Mouse (Mus musculus): Measurements from ENCODE around the gene Inf2. TPM values are rescaled to one million over a fixed set of nuclear protein-coding genes. Genes with fewer than 3 reads are reported as not detected.
A peak's percentile ranks its signal among the peaks of the same experiment; 100 is the strongest.

Inf2 gene
- total RNA-seq, 2 experiments from 2014 or later, result 15.0 to 16.1 TPM

DNA sequence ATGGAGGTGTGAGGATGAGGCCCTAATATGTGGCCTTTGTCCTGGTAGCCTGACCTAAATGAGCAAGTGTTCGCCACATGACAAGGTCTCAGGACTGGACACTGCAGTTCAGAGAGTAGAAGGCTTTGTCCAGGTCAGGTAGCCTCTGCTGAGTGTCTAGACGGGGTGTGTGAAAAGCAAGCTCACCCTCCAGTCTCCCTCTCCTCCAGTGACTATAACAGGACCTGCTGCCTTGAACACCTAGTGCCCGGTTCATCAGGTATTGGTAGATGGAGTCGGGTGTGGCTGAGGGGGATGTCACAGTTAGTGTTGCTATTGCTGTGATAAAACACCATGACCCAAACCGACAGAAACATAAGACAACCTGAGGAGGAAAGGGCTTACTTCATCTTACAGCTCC lies 2.7 kb downstream of the Inf2 start:
- DNase-seq, result no peak
- intact Hi-C loops (cut with DNase I; ENCODE audit: low total_unique reads), result no loop called here

- no peak for DNase-seq
- intact Hi-C loops (cut with DNase I; ENCODE audit: low total_unique reads), result no loop called here
Measured at GRCm38 (mm10) chr12:112591730-112592129, 3.1 kb downstream of the Inf2 start.

GRCm38 (mm10) chr12:112592985-112593734 lies 4.6 kb downstream of the Inf2 start:
- intact Hi-C loops (cut with DNase I; ENCODE audit: low total_unique reads), result no loop called here
- peak; percentile 60 for DNase-seq

GRCm38 (mm10) chr12:112593951-112594915 lies 5.6 kb downstream of the Inf2 start:
- intact Hi-C loops (cut with DNase I; ENCODE audit: low total_unique reads), result no loop called here
- no peak for DNase-seq

GRCm38 (mm10) chr12:112594989-112595388 lies 6.4 kb downstream of the Inf2 start:
- intact Hi-C loops (cut with DNase I; ENCODE audit: low total_unique reads), result no loop called here
- DNase-seq, result no peak

DNA sequence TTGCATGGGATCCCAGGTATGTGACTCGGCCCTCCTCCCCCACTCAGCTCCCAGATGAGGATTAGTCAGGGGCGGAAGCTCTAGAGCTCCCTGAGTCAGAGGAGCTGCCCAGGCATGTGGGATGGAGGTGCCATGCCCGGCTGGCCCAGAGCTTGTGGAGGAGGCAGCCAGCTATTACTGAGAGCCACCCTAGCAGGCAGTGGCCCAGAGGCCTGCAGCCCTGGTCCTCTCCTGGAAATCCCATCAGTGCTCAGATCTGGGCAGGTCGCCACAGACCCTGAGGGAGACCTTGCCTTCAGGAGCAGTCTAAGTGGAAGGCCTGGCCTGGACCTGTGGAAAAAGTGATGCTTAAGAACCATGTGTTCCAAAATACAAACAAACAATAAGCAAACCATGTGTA lies 7.0 kb downstream of the Inf2 start:
- peak; percentile 76 for DNase-seq
- intact Hi-C loops (cut with DNase I; ENCODE audit: low total_unique reads), result no loop called here

DNA sequence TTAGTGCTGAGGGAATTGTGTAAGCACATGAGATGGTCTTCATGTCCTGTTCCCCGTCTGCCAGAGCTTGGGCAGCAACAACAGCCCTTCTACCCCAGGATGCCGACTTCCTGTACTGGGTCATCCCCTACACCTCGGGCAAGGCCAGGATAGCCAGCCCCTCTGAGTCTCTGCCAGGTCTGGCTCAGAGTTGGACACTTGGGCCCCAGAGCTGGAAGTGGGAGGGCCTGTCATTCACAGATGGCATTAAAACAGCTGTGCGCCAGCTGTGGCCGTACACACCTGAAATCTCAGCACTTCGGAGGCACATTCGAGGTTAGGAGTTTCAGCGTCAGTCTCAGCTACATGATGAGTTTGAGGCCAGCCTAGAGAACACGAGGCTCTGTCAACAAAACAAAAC lies 7.9 kb downstream of the Inf2 start:
- intact Hi-C loops (cut with DNase I; ENCODE audit: low total_unique reads), result no loop called here
- peak; percentile 43 for DNase-seq

DNA sequence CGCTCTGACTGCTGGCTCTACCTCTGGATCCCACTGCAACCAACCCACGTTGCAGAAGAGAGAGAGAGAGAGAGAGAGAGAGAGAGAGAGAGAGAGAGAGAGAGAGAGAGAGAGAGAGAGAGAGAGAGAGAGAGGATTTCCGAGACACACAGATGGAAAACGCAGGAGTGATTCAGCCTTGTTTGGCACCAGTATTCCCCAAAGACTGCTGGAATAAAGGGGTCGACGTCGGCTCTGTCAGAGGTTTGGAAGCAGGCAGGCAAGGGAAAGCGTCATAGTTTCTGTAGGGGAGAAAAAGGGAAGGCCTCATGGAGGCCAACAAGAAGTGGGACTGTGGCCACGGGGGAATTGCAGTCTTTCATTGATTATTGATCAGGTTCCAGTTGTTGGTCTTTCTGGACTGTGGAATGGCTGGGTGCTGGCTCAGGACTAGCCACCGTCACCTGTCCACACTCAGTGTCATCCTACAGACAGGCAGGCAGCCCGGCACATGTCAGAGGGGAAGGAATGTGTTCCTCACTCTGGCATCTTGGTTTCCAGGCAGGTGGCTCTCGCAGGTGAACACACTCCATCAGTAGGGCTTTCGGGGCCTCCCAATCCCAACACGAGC lies 8.4 kb downstream of the Inf2 start:
- intact Hi-C loops (cut with DNase I; ENCODE audit: low total_unique reads), result no loop called here
- DNase-seq, result no peak

DNA sequence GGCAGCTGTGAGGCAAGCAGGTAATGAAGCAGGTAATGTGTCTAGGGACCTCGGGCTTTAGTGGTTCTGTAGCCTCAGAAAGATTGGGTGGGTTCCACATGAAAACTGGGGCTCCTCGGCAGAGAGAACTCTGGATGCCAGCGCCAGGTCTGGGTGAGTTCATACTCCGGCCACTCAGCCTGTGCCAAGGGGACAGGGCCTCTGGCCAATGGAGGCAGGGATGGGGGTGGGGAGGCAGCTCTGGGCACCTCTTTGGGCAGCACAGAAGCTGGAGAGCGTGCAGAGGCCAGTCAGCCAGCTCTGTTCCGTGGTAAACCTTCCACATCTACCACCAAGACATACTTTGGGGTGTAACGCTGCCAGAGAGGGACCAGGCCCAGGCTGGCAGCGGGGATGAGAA lies 9.0 kb downstream of the Inf2 start:
- peak; percentile 72 for DNase-seq
- intact Hi-C loops (cut with DNase I; ENCODE audit: low total_unique reads), result no loop called here

DNA sequence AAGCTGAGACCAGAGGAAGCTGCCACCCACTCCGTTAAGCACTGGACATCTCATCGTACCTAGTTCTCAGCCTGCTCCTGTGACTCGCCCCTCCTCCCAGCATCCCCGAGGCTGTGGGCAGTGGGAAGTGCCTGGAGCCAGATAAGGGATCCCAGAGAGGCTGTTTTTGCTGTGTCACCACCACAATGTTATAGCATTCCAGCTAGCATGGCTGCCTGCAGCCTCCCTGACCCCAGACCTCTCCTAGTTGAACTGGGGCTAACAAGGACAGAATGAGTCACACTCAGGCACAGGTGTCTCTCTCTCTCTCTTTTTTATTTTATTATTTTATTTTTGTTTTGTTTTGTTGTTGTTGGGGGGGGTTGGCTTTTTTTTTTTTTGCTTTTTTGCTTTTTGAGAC lies 10.6 kb downstream of the Inf2 start:
- DNase-seq, result no peak
- intact Hi-C loops (cut with DNase I; ENCODE audit: low total_unique reads), result no loop called here

DNA sequence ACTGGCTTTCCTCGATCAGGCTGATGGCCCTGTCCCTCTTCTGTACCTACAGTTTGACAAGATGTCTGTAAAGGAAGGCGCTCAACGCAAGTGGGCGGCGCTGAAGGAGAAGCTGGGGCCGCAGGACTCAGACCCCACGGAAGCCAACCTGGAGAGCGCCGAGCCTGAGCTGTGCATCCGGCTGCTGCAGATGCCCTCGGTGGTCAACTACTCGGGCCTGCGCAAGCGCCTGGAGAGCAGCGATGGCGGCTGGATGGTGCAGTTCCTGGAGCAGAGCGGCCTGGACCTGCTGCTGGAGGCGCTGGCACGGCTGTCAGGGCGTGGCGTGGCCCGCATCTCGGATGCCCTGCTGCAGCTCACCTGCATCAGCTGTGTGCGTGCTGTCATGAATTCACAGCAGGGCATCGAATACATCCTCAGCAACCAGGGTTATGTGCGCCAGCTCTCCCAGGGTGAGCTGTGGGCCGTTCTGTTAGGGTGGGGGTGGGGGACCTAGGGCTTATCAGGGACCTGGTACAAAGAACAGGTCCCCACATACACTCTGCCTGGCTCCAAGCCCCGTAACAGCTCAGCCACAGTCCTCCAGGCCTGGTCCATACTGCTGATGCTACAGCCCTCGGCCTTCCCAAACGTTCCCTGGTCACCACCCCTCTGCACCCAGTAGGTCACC lies 11.5 kb downstream of the Inf2 start:
- intact Hi-C loops (cut with DNase I; ENCODE audit: low total_unique reads), result no loop called here
- DNase-seq, result no peak

DNA sequence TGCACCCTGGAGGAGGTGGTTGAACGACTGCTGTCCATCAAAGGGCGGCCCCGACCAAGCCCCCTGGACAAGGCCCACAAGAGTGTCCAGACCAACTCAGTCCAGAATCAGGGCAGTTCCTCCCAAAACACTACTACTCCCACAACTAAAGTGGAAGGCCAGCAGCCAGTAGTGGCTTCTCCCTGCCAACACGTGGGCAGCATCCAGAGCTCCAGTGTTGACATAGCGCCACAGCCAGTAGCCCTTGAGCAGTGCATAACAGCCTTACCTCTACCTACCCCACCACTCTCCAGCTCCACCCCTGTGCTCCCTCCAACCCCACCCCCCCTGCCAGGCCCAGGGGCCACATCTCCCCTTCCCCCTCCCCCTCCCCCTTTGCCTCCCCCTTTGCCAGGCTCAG lies 15.4 kb downstream of the Inf2 start:
- intact Hi-C loops (cut with DNase I; ENCODE audit: low total_unique reads), result no loop called here

DNA sequence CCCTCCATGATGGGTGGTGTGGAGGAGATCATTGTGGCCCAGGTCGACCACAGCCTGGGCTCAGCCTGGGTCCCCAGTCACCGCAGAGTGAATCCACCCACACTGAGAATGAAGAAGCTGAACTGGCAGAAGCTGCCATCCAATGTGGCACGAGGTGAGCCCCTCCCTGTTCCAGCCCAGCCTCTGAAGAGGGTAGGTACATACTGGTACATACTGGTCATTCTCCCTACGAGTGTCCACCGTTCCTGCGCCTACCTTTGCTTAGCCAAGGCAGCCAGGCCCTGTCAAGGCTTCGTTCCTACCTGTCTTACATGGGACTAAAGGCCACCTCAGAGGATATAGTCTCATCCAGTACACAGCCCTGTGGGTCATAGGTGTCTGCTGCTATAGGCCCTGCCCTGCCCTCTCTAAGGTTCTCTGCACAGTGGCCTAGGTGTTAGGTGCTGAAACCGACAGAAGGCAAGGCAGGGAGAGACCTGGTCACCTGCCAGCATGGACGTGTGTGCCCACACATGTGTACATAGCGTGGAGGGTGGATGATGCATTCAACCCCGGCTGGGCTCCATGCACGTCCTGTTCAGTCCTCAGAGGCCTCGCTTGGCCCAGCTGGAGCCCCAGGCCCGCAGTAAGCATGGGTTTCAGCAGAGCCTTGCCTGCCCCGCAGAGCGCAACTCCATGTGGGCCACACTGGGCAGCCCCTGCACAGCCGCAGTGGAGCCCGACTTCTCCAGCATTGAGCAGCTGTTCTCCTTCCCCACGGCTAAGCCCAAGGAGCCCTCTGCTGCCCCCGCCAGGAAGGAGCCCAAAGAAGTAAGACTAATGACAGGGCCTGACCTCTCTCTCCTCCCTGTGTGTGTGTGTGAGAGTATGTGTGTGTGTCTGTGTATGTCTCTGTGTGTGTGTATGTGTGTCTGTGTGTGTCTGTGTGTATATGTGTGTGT lies 16.4 kb downstream of the Inf2 start:
- intact Hi-C loops (cut with DNase I; ENCODE audit: low total_unique reads), result no loop called here
- DNase-seq, result peak; percentile 78

More for the DNA sequence above, 15.4 kb downstream of the Inf2 start:
- no peak for DNase-seq

GRCm38 (mm10) chr12:112605766-112606165 lies 17.2 kb downstream of the Inf2 start:
- peak; percentile 82 for DNase-seq
- intact Hi-C loops (cut with DNase I; ENCODE audit: low total_unique reads), result no loop called here

DNA sequence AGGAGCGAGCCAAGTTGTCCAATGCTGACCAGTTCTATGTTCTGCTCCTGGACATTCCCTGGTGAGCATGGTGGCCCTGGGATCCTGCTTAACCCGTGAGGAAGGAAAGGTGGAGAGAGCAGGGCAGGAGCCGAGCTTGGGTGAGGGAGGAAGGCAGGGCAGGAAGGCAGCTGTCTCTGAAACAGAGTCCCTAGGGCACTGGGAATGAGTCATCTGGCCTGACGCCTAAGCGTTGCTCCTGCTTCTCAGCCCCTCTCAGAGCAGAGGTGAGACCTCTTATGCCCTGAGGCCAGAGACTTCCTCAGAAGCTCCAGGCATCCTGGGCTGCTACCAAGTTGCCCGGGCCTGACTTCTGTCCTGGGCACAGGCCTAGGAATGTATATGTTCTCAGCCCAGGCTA lies 18.4 kb downstream of the Inf2 start:
- peak; percentile 41 for DNase-seq

DNA sequence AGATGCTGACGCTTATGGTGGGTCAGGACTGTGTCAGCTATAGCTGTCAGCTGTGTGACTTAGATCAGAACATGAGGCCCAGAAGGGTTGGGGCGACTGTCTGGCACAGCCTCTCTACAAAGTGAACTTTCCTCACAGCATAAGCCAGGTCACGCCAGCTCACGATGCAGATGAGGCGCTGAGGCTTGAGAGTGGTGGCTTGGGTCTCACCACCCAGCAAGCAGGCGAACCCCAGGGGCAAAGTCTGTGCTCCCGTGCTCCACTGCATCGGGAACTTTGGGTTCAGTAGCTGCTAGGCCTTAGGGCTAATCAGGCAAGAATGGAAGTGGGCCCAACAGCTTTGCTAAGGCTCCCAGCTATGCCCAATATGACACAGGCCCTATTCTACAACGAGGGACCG lies 20.4 kb downstream of the Inf2 start:
- DNase-seq, result no peak
- intact Hi-C loops (cut with DNase I; ENCODE audit: low total_unique reads), result no loop called here

More for the DNA sequence above, 18.4 kb downstream of the Inf2 start:
- intact Hi-C loops (cut with DNase I; ENCODE audit: low total_unique reads), result no loop called here

GRCm38 (mm10) chr12:112616668-112617067 lies 28.1 kb downstream of the Inf2 start:
- no peak for DNase-seq
- intact Hi-C loops (cut with DNase I; ENCODE audit: low total_unique reads), result no loop called here

DNA sequence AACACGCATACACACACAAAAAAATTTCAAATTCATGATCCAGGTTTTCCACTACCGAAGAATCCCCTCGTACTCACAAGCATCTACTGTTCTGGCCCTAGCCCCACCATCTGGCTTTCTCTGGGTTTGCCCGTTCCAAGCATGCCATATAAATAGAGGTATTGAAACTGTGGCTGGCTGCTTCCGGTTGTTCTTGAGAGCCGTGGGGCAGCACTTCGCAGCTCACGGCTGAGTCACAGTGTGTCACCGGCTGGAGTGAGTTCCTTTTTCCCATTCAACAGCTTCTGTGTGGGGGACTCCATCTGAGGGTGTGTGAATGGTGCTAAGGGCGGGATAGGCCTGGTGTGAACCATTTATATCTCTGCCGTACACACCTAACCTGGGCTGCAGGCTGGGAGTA lies 28.6 kb downstream of the Inf2 start:
- intact Hi-C loops (cut with DNase I; ENCODE audit: low total_unique reads), result no loop called here
- DNase-seq, result no peak

All from gastrocnemius, postnatal 14 days (tissue).